Comparison of ENCODE assay signal across 26 mouse cellular contexts in the genomic region with DNA sequence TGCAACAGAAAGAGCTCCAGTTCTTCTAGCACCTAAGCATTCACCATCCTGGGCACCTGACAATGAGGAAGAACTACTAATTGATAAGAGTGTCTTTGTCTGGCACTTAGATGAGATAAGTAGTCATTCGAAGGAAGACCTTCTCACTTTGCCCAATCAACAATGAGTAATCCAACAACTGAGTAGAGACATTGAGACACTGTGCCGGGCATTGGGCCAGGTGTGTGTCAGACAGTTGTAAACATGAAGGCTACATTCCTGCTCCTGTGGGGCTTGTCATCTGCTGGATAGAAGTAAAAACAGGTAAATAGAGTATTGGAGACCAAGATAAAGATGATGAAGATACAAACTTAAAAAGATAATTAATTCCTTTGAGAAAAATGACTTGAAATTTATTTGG. TPM values are rescaled to one million over a fixed set of nuclear protein-coding genes. Genes with fewer than 3 reads are reported as not detected.
A peak's percentile ranks its signal among the peaks of the same experiment; 100 is the strongest.
DNase-seq lines count a peak whose midpoint lies in the region.
"Had no signal": no experiment of that assay in that cellular context is flagged by ENCODE, and none has a peak within 500 bp of the region (broad histone marks: within the 10 kb centered on the region; RNA-seq: fewer than 3 reads in every experiment).

No protein-coding gene starts in this region.

- WGBS in midbrain, embryonic 10.5 days, result 93% methylated on average over 2 of the region's 2 CpGs

- DNase-seq in adrenal gland, adult 2 months, result peak; percentile 87
- no peak for DNase-seq in adrenal gland, postnatal 4 days (ENCODE audit: low spot score in 2 of 2)
- peak; percentile 35 for DNase-seq in urinary bladder, postnatal 14 days (ENCODE audit: low spot score)
- DNase-seq in urinary bladder, adult 2 months (ENCODE audit: low spot score), result no peak
- DNase-seq in adrenal gland, adult 8-10 months, result peak; percentile 66
- peak; percentile 69 to 89 for DNase-seq in adrenal gland, postnatal 36 days
- no peak for DNase-seq in midbrain, embryonic 10.5 days (ENCODE audit: low spot score)
- no peak for DNase-seq in cerebellum, postnatal 25 days
- DNase-seq: cerebellum, adult 11 months; cerebellum, adult 8-10 months; cerebellum, postnatal 36 days; gastrocnemius, postnatal 14 days; heart, postnatal 36 days had no signal

- H3K27me3 ChIP-seq in midbrain, embryonic 10.5 days (ENCODE audit: low read depth, poor library complexity, severe bottlenecking), result peaks cover 32% of the 10 kb centered on the region

- H3K4me1 ChIP-seq in midbrain, embryonic 10.5 days, result peaks cover 6% of the 10 kb centered on the region

- H3K4me3 ChIP-seq in midbrain, embryonic 10.5 days, result no peak overlapping the region
- H3K4me3 ChIP-seq: embryonic facial prominence, embryonic 13.5 days; forebrain, embryonic 12.5 days; heart, embryonic 13.5 days; hindbrain, embryonic 15.5 days had no signal

- no peaks in the 10 kb centered on the region for H3K36me3 ChIP-seq in midbrain, embryonic 10.5 days
- H3K36me3 ChIP-seq: embryonic facial prominence, embryonic 13.5 days; forebrain, embryonic 12.5 days; heart, embryonic 13.5 days; hindbrain, embryonic 15.5 days had no signal

- no peaks in the 10 kb centered on the region for H3K9me3 ChIP-seq in midbrain, embryonic 10.5 days (replicated peaks)
- H3K9me3 ChIP-seq: embryonic facial prominence, embryonic 13.5 days; forebrain, embryonic 12.5 days; heart, embryonic 13.5 days; hindbrain, embryonic 15.5 days had no signal

- H3K27ac ChIP-seq in midbrain, embryonic 10.5 days (replicated peaks), result no peak overlapping the region
- H3K27ac ChIP-seq: embryonic facial prominence, embryonic 13.5 days; forebrain, embryonic 12.5 days; heart, embryonic 13.5 days; hindbrain, embryonic 15.5 days had no signal

RNA-seq across cellular contexts. Expression of a gene that starts 4.7 kb away (rescaled TPM):
- under 1 TPM; 0.35 to 0.49 TPM for total RNA-seq in adrenal gland, adult 2 months (2021)
- 0.29 and 2.1 TPM in 2 replicates for polyA plus RNA-seq in adrenal gland, adult 2 months (2012; rRNA removed)
- total RNA-seq in adrenal gland, postnatal 4 days (2021), result 1 to 10 TPM in 1 of 2 experiments, under 1 TPM in 1; 0.31 to 1.1 TPM
- polyA plus RNA-seq in urinary bladder, adult 2 months (2012; rRNA removed), result 8.9 and 11.0 TPM in 2 replicates
- total RNA-seq in adrenal gland, adult 8-10 months (2022), result under 1 TPM in 3 of 4 experiments, not detected in 1; 0.15 to 0.51 (median 0.17) TPM
- total RNA-seq in adrenal gland, postnatal 36 days (2021), result under 1 TPM in 1 of 2 experiments, not detected in 1; 0.16 TPM
- polyA plus RNA-seq in midbrain, embryonic 10.5 days (2016; fragmentation: Nextera tagmentation; extraction: Ambion mirVana), result 0.22 and 0.67 TPM in 2 replicates
- total RNA-seq: gastrocnemius, postnatal 14 days had no signal
- polyA plus RNA-seq: inflammation-experienced regulatory T-cells, adult 6 months had no signal

RNA-seq across cellular contexts. Expression of a gene that starts 13.5 kb away (rescaled TPM):
- 100 to 1,000 TPM; 104 to 111 TPM for total RNA-seq in adrenal gland, adult 2 months (2021)
- 21.4 and 23.1 TPM in 2 replicates for polyA plus RNA-seq in adrenal gland, adult 2 months (2012; rRNA removed)
- total RNA-seq in adrenal gland, postnatal 4 days (2021), result 10 to 100 TPM; 63.6 to 65.1 TPM
- polyA plus RNA-seq in urinary bladder, adult 2 months (2012; rRNA removed), result 114 and 122 TPM in 2 replicates
- 100 to 1,000 TPM in 1 of 4 experiments, 10 to 100 TPM in 3; 74.5 to 104 (median 81.9) TPM for total RNA-seq in adrenal gland, adult 8-10 months (2022)
- total RNA-seq in adrenal gland, postnatal 36 days (2021), result 100 to 1,000 TPM in 1 of 2 experiments, 10 to 100 TPM in 1; 91.8 to 102 TPM
- 160 and 166 TPM in 2 replicates for polyA plus RNA-seq in midbrain, embryonic 10.5 days (2016; fragmentation: Nextera tagmentation; extraction: Ambion mirVana)

RNA-seq across cellular contexts. Expression of a gene that starts 20.3 kb away (rescaled TPM):
- total RNA-seq in adrenal gland, adult 2 months (2021), result 10 to 100 TPM; 41.1 to 41.6 TPM
- 11.6 and 12.8 TPM in 2 replicates for polyA plus RNA-seq in adrenal gland, adult 2 months (2012; rRNA removed)
- 10 to 100 TPM; 35.8 to 41.6 TPM for total RNA-seq in adrenal gland, postnatal 4 days (2021)
- 38.3 and 39.6 TPM in 2 replicates for polyA plus RNA-seq in urinary bladder, adult 2 months (2012; rRNA removed)
- total RNA-seq in adrenal gland, adult 8-10 months (2022), result 10 to 100 TPM; 39.0 to 48.4 (median 43.6) TPM
- total RNA-seq in adrenal gland, postnatal 36 days (2021), result 10 to 100 TPM; 44.2 to 45.0 TPM
- 88.5 and 96.7 TPM in 2 replicates for polyA plus RNA-seq in midbrain, embryonic 10.5 days (2016; fragmentation: Nextera tagmentation; extraction: Ambion mirVana)

RNA-seq across cellular contexts. Expression of a gene that starts 20.3 kb away (rescaled TPM):
- 10 to 100 TPM; 12.4 to 14.8 TPM for total RNA-seq in adrenal gland, adult 2 months (2021)
- polyA plus RNA-seq in adrenal gland, adult 2 months (2012; rRNA removed), result 0.32 and 0.57 TPM in 2 replicates
- 1 to 10 TPM; 7.4 to 7.8 TPM for total RNA-seq in adrenal gland, postnatal 4 days (2021)
- polyA plus RNA-seq in urinary bladder, adult 2 months (2012; rRNA removed), result 15.9 and 17.0 TPM in 2 replicates
- 10 to 100 TPM; 10.8 to 13.1 (median 11.9) TPM for total RNA-seq in adrenal gland, adult 8-10 months (2022)
- total RNA-seq in adrenal gland, postnatal 36 days (2021), result 10 to 100 TPM in 1 of 2 experiments, 1 to 10 TPM in 1; 9.0 to 13.6 TPM
- 8.8 and 10.6 TPM in 2 replicates for polyA plus RNA-seq in midbrain, embryonic 10.5 days (2016; fragmentation: Nextera tagmentation; extraction: Ambion mirVana)

RNA-seq across cellular contexts. Expression of a gene that starts 40.1 kb away (rescaled TPM):
- total RNA-seq in adrenal gland, adult 2 months (2021), result not detected
- polyA plus RNA-seq in adrenal gland, adult 2 months (2012; rRNA removed), result not detected in 2 replicates
- total RNA-seq in adrenal gland, postnatal 4 days (2021), result not detected
- polyA plus RNA-seq in urinary bladder, adult 2 months (2012; rRNA removed), result not detected in 2 replicates
- total RNA-seq in adrenal gland, adult 8-10 months (2022), result not detected
- total RNA-seq in adrenal gland, postnatal 36 days (2021), result not detected
- polyA plus RNA-seq in midbrain, embryonic 10.5 days (2016; fragmentation: Nextera tagmentation; extraction: Ambion mirVana), result not detected in 2 replicates
- total RNA-seq: adrenal gland, adult 18-20 months; gastrocnemius, adult 18-20 months; gastrocnemius, postnatal 14 days; heart, adult 8-10 months; heart, postnatal 36 days had no signal
- polyA plus RNA-seq: brain, embryonic 14.5 days; C2C12; embryonic facial prominence, embryonic 13.5 days; forebrain, embryonic 12.5 days; forebrain, embryonic 16.5 days; heart, embryonic 13.5 days; heart, postnatal 0 days; hindbrain, embryonic 11.5 days; hindbrain, embryonic 15.5 days; inflammation-experienced regulatory T-cells, adult 6 months had no signal

Comparison
In these comparisons a context has a peak if more than half of its experiments do, and no peak if none do; other contexts are left out.
1. DNase-seq: peak in adrenal gland, adult 2 months (single experiment), urinary bladder, postnatal 14 days (single experiment), adrenal gland, adult 8-10 months (single experiment) and adrenal gland, postnatal 36 days (2 of 2); none in adrenal gland, postnatal 4 days (0 of 2), urinary bladder, adult 2 months (single experiment), midbrain, embryonic 10.5 days (single experiment) and cerebellum, postnatal 25 days (0 of 2).